Mouse (Mus musculus) stomach, postnatal 0 days (tissue): ENCODE results near the gene Ssbp3.

ENCODE experiments used
- CTCF ChIP-seq: IDR thresholded peaks from 2 replicates; pipeline ENCODE4 v1.5.1; 2016; ENCODE audit warnings: antibody characterized with exemption, low read depth, mild to moderate bottlenecking, moderate library complexity
- EP300 ChIP-seq: optimal IDR thresholded peaks from 2 replicates; pipeline ENCODE3; 2016; ENCODE audit warnings: antibody characterized with exemption

DNA sequence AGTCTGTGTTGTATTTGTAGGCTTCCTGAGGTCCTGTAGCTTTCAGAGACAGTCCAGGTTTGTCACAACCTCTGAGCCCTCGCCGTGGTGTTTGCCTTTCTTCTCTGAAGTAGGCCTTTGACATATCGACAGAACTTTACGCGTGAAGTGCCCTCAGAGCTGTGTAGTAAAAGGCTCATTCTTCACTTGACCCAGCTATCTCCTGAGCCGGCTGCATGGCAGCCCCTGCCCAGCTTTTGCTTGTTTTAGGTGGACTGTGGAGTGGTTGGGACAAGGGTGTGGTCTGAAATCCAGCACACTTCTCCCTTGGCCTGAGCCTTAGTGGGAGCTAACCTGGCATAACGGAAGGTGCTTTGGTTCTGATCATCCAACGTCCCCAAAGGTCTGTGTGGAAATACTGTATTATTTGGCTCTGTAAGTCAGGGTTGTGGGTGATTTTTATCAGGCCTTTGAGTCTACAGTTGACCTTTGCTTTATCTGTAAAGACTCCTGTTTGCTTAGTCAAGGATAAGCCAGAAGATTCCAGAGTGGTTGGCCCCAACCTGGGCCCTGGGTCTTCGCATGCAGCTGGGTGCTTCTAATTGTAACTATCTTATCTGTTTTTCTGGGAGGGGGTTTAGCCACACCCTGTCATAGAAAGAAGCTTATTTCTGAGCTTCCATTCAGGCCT, 23.4 kb downstream of the Ssbp3 start:
- TF ChIP-seq CTCF = no peak
- TF ChIP-seq EP300 = no peak
